Mouse (Mus musculus): ENCODE measurements at regions not wholly inside any gene's neighbourhood (a gene's known extent, or its start where the extent isn't known, plus 50 kb on each side); places are given as distances from the start of the nearest gene placed in this dataset.
A peak's percentile ranks its signal among the peaks of the same experiment; 100 is the strongest.

- DNase-seq (ENCODE audit: low read depth), result no peak
Measured at GRCm38 (mm10) chr5:53329591-53329990, 62.7 kb downstream of the Smim20 start.

- no peak for DNase-seq (ENCODE audit: low read depth)
Measured at GRCm38 (mm10) chr5:53336704-53337103, 69.8 kb downstream of the Smim20 start.

DNA sequence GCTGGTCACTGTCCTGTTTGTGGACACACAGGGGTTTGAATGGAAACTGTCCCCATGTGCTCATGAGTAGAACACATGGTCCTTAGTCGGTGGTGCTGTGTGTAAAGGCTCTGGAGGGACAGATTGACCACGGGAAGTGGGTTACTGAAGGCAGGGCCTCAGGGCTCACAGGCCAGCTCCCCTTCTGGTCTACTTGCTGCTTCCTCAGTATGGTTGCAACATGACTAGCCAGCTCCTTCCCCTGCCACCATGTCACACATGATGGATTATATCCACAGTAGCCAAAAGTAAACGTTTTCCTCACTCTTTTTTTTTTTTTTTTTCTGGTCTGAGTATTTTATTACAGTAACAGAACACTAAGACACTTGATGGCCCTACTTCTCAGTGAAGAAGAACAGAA lies 70.9 kb downstream of the Smim20 start:
- no peak for DNase-seq (ENCODE audit: low read depth)

DNA sequence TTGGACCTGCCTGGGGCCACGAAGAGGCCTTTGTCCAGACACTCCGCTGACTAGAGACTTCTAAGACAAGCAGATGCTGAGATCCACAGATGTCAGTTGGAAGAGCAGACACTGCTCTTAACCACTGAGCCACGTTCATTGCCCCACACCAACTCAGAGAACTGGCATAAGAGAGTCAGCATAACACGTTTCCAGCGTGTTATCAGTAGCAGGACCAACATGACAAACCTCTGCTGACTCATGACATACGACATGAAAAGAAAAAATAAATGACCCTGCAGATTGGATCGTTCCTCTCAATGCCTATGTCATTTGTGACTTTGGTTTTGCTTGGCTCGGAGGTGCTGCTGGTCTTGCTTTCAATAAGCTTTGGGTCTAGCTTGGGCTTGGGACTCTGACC lies 78.3 kb downstream of the Smim20 start:
- no peak for DNase-seq (ENCODE audit: low read depth)

DNA sequence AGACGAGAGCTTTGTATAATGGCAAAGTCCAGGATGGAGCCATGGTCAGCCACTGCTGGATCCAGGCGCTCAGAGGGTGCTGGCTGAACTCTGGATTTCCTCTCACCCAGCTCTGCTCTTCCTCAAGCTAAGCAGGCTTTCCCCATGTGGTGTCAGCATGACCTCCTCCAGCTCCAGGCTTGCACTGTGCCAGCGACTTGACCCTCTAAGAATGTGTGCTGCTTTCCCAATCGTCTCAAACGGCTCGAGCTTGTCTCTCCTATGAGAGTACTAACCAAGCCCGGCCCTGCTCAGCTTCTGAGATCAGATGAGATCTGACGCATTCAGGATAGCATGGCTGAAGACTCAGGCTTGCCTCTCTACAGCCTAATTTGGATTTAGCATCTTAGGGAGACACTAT lies 79.1 kb downstream of the Smim20 start:
- DNase-seq (ENCODE audit: low read depth), result no peak

- DNase-seq (ENCODE audit: low read depth), result no peak
Measured at GRCm38 (mm10) chr5:53346756-53347155, 79.9 kb downstream of the Smim20 start.

DNA sequence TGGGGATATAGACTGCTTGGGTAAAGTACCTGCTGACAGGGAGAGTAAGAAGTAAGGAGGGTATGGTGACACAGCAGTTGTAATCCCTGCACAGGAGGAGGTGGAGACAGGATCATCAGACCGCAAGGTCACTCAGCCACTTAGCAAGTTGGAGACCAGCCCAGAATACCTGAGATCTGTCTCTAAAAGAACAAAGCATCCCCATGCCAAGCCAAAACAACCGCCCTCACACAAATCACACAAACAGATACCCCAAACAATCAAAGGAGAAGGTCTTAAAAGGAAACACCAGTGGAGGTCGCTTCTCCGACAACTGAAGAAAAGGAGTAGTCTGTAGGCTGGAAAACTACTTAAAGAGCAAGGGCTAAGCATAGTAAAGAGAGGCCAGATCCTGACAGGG lies 86.0 kb downstream of the Smim20 start:
- DNase-seq (ENCODE audit: low read depth), result no peak

DNA sequence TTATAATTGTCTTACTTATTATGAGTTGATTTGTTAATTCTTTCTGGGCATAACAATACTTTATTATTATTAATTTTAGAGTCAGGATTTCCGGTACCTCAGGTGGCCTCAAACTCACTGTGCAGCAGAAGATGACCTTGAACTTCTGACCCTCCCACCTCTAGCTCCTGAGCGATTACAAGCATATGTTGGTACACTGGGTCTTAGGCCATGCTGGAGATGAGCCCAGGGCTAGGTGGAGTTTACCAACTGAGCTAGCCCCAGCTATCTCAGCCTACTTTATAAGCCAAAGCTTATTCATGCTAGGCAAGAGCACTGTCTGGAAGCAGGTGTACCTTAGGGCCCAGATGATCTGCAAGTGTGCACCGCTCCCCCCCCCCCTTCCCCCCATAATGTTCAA lies 87.4 kb downstream of the Smim20 start:
- DNase-seq (ENCODE audit: low read depth), result no peak

- peak; percentile 79 for DNase-seq (ENCODE audit: low read depth)
Measured at GRCm38 (mm10) chr5:53355069-53355468, 88.2 kb downstream of the Smim20 start.

GRCm38 (mm10) chr5:53357086-53357608 lies 90.3 kb downstream of the Smim20 start:
- DNase-seq (ENCODE audit: low read depth), result no peak

DNA sequence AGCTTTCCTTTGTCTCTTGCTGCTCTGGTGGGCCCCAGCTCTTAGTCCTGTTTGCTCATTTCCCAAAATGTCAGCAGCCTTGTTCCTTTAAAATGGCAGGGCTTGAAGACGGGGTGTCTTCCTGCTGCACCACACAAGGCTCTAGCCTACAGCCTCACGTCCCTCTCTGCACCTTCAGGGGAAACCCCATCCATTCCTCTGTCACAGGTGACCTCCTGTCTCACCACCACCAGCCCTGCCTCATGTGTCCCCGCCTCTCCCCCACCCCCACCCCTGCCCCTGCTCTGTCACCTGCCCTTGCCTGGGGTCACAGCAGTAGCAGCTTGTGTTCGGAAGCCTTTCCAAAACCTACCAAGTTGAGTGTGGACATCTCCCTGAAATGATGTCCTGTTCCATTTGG lies 91.3 kb downstream of the Smim20 start:
- DNase-seq (ENCODE audit: low read depth), result no peak

- no peak for DNase-seq (ENCODE audit: low read depth)
Measured at GRCm38 (mm10) chr5:53359887-53360286, 93.0 kb downstream of the Smim20 start.

DNA sequence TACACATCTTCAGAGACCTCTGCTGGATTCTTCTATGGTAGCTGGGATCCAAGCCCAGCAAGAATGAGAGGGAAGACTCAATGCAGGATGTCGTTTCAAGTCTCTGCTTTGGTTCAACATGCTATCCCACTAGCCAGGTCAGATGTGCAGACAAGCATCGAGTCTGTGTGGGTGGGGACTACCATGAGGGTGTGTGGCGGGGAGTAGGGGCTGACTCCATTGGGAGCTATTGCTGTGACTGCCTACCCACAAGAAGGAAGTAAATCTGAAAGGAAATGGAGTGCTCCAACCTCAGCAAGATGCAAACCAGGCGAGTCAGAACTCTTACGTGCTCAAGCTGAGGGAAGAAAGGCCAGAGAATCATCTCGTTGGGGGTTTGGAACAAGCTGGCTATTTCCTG lies 94.4 kb downstream of the Smim20 start:
- no peak for DNase-seq (ENCODE audit: low read depth)

GRCm38 (mm10) chr5:53363898-53364297 lies 97.0 kb downstream of the Smim20 start:
- DNase-seq (ENCODE audit: low read depth), result no peak

- no peak for DNase-seq (ENCODE audit: low read depth)
Measured at GRCm38 (mm10) chr5:53366882-53367561, 98.9 kb upstream of the Rbpj start.

DNA sequence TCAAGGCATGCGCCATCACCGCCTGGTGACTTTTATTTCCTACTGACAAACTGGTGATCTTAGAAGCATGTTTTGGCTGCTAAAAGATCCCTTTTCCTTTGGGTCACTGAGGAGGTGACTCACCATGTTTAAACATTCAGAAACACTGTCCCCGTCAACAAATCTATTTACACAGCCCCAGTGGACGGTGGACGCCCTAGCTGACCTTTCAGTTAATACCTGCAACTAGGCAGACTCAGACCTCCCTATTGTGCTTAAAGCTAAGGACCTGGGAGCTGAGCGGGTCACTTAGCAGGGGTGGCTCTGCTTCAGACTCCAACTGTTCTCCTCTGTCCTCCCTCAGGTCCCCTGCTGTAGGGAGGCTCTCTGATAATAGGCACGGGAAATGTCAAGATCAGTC lies 95.7 kb upstream of the Rbpj start:
- DNase-seq (ENCODE audit: low read depth), result no peak

DNA sequence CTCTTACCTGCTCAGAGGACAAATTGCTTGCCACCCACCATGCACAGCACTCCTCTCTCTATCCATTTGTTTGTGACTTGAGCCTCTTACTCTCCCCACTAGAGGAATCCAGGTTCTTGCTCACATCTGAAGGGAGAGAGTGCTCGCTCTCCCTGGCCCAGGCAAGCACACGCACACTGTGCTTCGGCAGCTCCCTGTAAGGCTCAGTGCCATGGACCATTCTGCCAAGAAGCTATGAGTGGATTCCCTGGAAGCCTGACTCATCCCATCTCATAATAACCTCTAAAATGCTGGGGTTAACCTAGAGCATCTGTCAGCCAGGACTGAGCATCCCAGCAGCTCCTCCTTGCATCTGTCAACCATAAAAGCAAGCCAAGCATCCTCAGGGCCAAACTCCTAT lies 94.3 kb upstream of the Rbpj start:
- DNase-seq (ENCODE audit: low read depth), result no peak

GRCm38 (mm10) chr5:53373315-53373714 lies 92.6 kb upstream of the Rbpj start:
- DNase-seq (ENCODE audit: low read depth), result no peak

DNA sequence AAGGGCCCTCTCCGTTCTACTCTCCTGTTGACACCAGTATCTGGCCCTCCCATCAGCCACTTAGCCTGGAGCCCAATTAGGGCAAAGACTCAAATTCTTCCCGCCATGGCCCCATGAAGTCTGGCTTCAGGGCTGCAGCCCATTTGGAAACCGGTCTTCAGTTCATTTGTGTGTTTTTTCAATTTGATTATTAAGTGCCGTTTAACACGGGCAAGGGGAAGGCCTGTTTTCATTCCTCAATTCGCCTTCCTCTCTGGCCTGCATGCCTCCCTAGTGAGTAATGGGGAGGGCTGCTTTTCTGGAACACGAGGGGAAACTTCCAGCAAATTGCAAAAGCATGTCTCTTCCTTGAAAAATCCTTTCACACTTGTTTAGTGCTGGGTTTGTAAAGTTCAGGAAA lies 89.1 kb upstream of the Rbpj start:
- DNase-seq (ENCODE audit: low read depth), result no peak

DNA sequence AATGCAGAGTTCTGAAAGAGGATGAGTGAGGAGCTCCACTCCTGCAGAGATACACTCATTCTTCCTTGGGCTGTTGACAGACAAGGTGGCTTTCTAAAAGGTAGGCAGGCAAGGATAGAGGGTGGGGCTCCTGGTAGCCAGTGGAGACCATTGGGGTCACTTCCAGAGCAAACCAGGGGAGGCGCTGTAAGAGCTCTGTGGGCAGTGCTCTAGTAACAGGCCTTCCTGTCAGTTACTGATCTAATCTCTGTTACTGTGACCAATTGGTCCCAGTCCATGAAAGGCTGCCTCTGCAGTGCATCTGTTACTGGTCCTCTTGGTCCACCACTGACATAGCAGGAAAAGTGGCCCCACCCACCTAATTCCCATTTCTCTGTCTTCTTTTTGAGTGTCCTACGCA lies 88.3 kb upstream of the Rbpj start:
- no peak for DNase-seq (ENCODE audit: low read depth)

GRCm38 (mm10) chr5:53378106-53378505 lies 87.8 kb upstream of the Rbpj start:
- no peak for DNase-seq (ENCODE audit: low read depth)

GRCm38 (mm10) chr5:53378599-53378998 lies 87.4 kb upstream of the Rbpj start:
- no peak for DNase-seq (ENCODE audit: low read depth)

- DNase-seq (ENCODE audit: low read depth), result no peak
Measured at GRCm38 (mm10) chr5:53379612-53380011, 86.3 kb upstream of the Rbpj start.

DNA sequence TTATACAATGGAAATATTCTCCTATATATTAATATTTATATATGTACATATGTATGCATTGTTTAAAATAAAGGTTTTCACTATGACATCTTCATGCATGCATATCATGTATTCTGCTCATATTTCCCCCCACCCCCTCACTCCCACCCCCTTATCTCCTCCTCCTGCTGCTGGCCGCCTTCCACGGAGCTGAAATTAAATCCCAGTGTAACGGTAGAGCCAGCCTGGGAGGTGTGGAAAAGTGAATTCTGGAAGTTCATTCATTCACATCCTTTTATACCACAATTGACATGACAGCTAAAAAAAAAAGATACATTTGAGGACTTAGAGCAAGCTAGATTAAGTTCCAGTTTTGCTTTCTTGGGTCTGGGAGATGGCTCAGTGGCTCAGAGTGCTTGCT lies 85.7 kb upstream of the Rbpj start:
- no peak for DNase-seq (ENCODE audit: low read depth)
